Mouse (Mus musculus) WW6 (cell line): ENCODE measurements around the gene Lrrc27.

ENCODE experiments used
- DNase-seq: peaks from one replicate; pipeline ENCODE4 v3.0.0-alpha.2; 2013; ENCODE audit warnings: low read depth, low spot score

Gene Lrrc27

GRCm38 (mm10) chr7:139214160-139214559 is 1.4 kb downstream of the Lrrc27 start:
- no peak for DNase-seq

DNA sequence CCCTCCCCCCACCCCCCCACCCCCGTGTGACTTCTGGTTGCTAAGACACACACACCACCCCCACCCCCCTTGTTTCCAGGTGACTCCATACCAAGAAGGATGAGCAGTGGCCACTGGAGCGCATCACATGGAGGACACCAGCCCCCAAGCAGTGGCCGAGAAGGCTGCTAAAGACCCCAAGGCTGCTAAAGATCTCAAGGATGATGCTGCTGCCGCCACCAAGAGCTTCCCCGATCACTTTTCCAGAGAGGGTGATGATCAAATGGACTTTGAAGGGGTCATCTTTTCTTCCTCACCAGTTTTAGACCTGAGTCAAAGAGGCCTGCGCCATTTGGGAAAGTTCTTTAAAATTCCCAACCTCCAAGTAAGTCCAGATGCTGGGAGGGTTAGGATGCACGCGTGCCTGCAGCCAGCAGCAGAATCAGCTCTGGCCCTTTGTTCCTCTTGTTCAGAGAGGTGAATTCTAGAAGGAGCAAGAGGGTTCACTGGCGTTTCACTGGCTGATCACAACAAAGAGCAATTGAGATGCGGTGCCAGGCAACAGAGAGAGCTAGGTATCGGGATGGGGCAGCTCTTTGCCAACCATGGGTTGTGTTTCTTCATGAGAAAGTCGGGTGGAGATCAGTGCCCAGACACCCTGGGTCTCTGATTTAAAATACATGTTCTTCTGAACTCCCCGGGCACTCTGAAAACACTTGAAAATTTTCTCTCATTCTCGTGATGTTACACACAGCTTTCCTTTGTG is 2.0 kb downstream of the Lrrc27 start:
- no peak for DNase-seq

GRCm38 (mm10) chr7:139215516-139215915 is 2.7 kb downstream of the Lrrc27 start:
- no peak for DNase-seq

GRCm38 (mm10) chr7:139215946-139216345 is 3.2 kb downstream of the Lrrc27 start:
- DNase-seq = no peak

DNA sequence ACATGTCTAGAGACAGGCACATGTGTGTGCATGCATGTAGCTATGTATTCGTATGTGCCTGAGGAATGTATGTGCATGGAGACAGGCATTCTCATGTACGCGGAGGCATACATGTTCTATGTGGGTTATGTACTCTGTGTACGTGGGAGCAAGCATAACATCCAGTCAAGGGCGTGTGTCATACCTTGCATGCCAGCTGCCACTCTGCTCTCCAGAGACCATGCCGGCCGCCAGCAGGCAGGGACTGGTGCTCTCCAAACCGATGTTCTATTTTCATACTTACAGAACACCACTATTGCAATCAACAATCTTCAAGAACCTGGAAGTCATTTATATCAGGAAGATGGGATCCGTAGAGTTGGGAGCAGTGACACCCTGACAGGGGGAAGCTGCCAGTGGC is 3.7 kb downstream of the Lrrc27 start:
- no peak for DNase-seq

- DNase-seq = no peak
Measured at GRCm38 (mm10) chr7:139217046-139217445, 4.3 kb downstream of the Lrrc27 start.

DNA sequence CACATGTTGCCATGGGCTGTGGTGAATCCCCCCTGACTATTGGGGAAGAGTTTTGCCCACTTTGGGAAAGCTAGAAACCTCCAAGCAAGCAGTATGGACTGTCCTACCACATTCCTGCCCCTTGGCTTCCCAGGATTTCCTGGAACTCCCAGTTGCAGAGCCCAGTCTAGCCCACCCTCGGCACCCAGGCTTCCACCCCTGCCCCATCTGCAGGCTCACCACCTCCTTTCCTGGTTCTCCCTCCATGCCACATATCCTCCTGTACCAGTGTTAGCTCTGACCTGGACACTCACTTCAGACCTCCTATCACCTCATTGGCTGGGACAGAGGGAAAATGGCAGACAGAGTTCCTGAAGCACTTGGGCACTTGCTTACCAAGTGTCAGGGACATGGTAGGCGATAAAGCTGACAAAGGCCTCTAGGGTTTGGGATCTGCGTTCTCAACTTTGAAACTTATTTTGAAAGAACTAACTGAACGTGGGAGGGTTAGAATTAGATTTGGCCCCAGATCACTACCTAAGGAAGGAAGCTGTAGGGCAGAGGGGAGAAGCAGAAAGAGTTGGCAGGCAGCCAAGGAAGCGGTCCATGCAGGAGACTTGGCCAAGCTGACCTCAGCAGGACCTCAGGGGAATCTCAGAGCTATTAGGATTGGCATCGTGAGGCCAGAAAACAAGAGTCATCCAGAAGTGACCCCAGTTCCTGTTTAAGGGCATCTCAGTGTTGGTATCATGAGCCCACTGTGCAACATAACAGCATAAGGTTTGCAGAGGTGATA is 6.0 kb downstream of the Lrrc27 start:
- no peak for DNase-seq

GRCm38 (mm10) chr7:139219486-139219885 is 6.7 kb downstream of the Lrrc27 start:
- no peak for DNase-seq

GRCm38 (mm10) chr7:139220303-139220702 is 7.5 kb downstream of the Lrrc27 start:
- DNase-seq = no peak

- DNase-seq = no peak
Measured at GRCm38 (mm10) chr7:139221072-139221471, 8.3 kb downstream of the Lrrc27 start.

DNA sequence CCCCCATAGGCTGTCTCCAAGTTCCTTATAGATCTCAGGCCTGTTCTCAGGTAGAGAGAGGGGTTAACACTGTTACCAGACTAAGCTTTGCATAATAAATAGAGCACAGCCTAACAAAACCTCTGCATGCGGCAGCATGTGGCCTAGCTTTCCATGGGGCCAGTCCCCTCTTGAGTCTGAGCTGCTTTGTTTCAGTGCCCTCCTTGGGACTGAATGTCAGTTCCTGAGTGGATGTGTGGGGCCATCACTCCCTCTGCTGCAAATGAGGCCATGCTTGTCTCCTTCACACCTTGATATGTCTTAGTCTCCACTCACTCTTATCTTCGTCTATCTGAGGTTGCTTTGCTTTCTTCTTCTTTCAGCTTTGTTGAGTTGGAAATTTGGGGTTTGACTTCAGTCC is 9.1 kb downstream of the Lrrc27 start:
- no peak for DNase-seq

GRCm38 (mm10) chr7:139222341-139222740 is 9.6 kb downstream of the Lrrc27 start:
- DNase-seq = no peak

DNA sequence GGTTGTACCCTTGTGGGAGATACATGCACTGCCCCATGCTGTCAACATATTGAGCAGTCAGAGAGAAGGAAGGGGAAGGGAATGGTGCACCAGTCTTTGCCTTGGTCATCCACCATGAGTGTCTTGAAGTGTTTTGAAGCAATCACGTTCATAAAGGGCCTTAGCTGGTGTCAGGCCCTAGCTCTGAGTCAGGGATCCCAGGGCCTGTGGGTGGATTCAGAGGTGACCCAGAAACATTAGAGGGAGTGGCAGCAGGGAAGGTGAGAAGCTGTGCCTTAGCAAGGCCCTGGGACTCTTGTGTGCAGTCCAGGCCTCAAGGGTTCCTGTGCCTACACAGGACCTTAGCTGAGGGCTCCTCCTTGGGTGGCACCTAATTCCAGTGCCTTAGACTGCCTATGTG is 11.3 kb downstream of the Lrrc27 start:
- DNase-seq = no peak

GRCm38 (mm10) chr7:139224725-139225124 is 11.9 kb downstream of the Lrrc27 start:
- no peak for DNase-seq

GRCm38 (mm10) chr7:139226416-139226815 is 13.6 kb downstream of the Lrrc27 start:
- no peak for DNase-seq

DNA sequence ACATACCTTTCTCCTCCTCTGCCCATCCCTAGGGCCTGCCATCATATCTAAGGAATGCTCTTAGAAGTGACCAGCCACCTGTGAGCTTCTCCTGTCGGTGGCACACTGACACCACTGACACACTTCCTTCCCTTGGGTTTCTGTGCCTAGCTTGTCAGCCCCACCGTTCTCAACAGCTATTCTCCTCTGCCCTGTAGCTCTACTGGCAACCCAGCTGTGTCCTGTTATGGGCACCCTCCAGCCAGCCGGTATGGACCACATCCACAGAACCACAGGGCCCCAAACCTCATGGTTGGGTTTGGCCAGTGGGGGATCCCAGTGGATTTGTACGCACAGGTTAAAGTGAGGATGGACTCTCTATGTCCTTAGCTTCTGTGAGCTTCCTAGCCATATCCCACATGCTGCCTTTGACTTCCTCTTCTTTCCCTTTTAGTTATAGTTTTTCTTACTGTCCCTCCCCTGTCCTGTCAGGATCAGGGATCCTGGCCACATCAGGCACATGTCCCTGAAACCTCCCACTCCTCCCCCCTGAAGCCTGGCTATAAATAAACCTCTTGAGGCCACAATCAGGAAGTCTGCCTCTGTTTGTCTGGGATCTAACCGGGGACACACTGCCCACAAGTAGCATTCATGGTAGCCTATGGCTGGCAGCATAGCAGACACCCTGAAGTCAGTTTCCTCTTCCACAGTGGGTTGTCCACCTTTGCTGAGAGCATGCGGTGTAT is 15.8 kb downstream of the Lrrc27 start:
- no peak for DNase-seq

DNA sequence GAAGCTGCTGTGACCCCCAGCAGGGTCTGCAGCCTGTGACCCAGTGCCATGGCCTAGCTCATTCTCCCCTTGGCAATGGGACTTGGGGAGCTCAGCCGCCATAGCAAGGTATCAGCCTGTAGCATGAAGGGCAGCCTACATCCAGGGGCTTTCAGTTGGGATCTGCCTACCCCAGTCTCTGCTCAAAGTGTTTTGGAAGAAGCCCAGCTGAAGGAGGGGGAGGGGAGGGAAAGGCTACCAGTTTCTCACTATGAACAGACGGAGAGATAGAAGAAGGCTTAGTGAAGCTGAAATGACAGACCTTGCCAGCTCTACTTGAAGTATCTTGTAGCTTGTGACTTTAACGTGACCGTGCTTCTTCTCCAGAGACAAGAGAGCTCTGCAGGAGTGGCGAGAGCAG is 17.0 kb downstream of the Lrrc27 start:
- DNase-seq = no peak

DNA sequence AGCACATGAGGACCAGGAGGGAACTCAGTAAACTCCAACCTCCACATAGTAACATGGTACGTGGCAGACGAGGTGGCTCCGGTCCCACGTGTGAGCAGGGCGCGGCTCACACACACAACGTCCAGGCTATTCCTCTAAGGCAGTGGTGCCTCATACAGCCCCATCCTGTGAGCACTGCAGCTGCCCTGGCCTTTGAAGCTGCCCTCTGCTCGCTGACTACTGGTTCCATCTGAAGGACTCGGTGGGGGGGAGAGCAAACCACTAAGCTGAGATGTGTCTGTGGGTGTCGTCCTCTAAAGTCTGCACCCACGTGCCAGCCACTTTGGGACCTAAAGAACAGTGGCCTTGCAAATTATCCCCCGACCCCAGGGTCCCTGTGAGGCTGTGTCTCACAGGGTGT is 17.5 kb downstream of the Lrrc27 start:
- DNase-seq = no peak

DNA sequence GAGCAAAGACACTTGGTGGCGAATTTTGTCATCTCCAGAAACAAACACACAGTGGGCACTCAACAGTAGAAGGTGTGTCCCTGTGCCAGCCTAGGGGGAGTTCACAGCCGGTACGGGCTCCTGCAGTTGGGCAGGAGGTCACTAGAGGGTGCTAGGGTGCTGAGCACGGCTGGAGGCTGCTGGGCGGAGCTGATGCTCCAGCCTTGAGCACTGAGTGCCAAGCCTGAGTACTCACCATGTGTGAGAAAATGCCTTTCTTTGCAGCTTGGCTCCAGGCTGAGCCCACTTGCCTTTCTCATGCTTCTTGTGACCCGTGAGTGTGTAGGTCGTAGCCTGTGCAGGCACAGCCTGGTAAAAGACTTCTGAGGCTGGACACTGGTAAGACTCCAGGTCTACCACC is 20.9 kb downstream of the Lrrc27 start:
- DNase-seq = peak; percentile 62

DNA sequence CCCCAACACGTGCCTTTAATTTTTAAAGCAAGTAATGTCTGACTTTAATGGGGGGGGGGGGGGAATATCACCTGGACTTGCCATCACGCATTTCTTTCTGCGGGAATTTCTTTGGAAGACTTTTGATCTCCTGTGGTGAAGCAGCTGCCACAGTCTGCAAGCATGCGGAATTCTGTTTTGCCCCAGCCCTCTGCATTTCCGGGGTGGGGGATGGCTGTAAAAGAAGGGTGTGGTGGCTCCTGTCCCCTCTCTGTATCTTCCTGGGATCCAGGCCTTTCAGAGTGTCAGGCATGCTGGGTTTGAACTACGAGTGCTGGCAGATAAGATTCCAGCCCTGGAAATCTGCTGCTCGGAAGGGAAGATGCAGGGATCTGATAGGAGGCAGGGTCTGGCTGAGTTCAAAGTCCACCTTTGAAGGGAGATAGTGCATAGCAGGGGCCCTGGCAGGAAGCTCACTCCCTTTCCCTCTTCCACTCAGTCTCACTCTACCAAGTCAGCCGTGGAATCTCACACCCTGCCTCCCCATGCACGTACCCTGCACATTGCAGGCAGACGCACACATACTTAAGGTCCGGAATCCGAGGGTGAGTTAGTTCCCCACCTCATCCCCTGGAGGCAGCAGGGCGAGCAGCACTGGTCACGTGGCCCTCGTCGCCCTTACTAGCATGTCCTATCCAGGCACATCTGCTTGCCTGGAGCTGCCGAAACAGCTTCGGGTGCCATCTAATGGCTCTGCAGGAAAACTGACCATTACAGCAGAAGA is 21.8 kb downstream of the Lrrc27 start:
- DNase-seq = peak; percentile 48

DNA sequence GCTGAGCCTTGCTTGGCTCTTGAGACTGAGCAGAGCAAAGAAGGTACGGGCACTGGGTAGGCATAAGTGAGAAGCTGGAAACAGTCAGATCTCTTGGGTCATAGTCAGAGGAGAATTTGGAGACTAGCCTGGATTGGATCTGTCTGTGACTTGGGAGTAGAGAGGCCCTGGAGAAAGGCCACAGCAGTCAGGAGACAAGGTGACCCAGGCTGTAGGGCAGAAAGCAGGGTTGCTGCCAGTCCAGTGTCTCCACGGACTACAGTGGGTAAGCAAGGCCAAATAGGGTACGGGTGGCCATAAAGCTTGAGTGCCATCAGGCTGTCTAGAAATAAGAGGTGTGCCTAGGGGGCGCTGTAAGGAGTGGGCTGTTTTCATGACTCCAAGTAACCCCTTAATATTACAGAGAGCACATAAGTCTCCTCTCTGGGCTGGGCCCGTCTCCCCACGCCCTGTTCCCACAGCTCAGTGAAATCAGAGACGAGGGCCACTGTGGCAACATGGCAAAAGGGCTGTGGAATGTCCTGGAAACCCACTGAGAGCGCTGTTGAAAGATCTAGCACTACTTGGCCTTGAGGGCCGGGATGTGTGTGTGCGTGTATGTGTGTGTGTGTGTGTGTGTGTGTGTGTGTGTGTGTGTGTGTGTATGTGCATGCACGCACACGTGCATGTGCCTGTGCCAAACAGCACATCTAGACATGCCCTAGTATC is 23.0 kb downstream of the Lrrc27 start:
- no peak for DNase-seq
